Mouse (Mus musculus) heart, embryonic 12.5 days (tissue): Measurements from ENCODE around the gene Troap. TPM values are rescaled to one million over a fixed set of nuclear protein-coding genes. Genes with fewer than 3 reads are reported as not detected.

Experiments
- ATAC-seq: fragments of 200-750 bp; cut with Nextera tagmentation; 2 replicates; pipeline ENCODE4 v1.8.0; 2017; ENCODE audit warnings: moderate TSS enrichment, moderate library complexity; ENCODE audit not compliant: insufficient number of reproducible peaks, low FRiP score
- H3K27ac ChIP-seq: fragments of 300-500 bp; sonication (generic); 2 replicates; pipeline ENCODE4 v1.5.1; 2016; ENCODE audit warnings: mild to moderate bottlenecking, moderate library complexity; ENCODE audit not compliant: poor library complexity, severe bottlenecking
- H3K27me3 ChIP-seq: fragments of 300-500 bp; sonication (generic); replicated peaks from 2 replicates; pipeline ENCODE4 v1.6.1; 2016; ENCODE audit warnings: mild to moderate bottlenecking, moderate library complexity
- H3K36me3 ChIP-seq: fragments of 300-500 bp; sonication (generic); 2 replicates; pipeline ENCODE4 v1.6.1; 2016; ENCODE audit warnings: mild to moderate bottlenecking, moderate library complexity
- H3K4me1 ChIP-seq: fragments of 300-500 bp; sonication (generic); replicated peaks from 2 replicates; pipeline ENCODE4 v1.6.1; 2016; ENCODE audit warnings: mild to moderate bottlenecking
- H3K4me2 ChIP-seq: fragments of 300-500 bp; sonication (generic); 2 replicates; pipeline ENCODE4 v1.6.1; 2016; ENCODE audit warnings: mild to moderate bottlenecking, moderate library complexity
- H3K4me3 ChIP-seq: fragments of 300-500 bp; sonication (generic); 2 replicates; pipeline ENCODE4 v1.5.1; 2016; ENCODE audit warnings: mild to moderate bottlenecking
- H3K9ac ChIP-seq: fragments of 300-500 bp; sonication (generic); 2 replicates; pipeline ENCODE4 v1.6.1; 2016; ENCODE audit warnings: mild to moderate bottlenecking, moderate library complexity
- H3K9me3 ChIP-seq: fragments of 300-500 bp; sonication (generic); replicated peaks from 2 replicates; pipeline ENCODE4 v1.6.1; 2016; ENCODE audit warnings: mild to moderate bottlenecking, moderate library complexity
- WGBS: fragments of 180-500 bp; shearing (Covaris S2); methylation state at CpG from one replicate; pipeline ENCODE4 v1.1.7; 2016; 5-methylcytosine and 5-hydroxymethylcytosine counted together
- polyA plus RNA-seq: library from polyadenylated mRNA; unstranded; fragments of >200 nt; fragmentation: Nextera tagmentation; extraction: Ambion mirVana; gene quantifications from 2 replicates; pipeline ENCODE4 v1.2.1, GENCODE M21; 2016

The Troap gene
- polyA plus RNA-seq, 1 experiment from 2014 or later = 27.2 TPM

DNA sequence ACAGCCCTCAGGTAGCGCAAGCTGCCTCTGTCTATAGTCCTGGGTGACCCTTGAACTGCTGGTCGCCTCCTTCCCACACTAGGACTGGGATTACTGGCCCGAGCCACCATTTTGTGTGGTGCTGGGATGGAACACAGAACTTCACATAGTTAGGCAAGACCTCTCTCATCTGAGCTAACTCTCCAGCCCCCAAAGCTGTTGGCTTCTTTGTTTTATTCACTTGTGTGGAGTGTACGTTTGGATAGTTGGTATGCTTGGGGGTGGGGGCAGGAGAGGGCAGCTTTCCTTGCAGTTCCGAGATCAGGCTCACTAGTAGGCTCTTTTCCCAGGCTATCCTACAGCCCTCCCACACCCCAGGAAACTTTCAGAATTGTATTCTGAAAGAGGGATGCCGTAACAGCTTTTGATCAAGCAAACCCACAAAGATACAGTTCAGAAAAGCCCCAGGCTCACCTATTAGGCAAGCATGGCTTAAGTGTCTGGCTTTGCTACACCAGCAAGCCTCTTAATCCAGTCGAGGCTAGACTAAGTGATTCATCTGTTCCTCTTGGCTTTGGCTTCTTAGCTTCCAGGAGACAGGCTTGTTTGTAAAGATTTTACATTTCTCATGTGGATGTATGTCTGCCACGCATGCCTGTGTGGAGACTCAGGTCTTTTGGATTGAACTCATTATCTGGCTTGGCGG, 42.2 kb upstream of the Troap start:
- Histone ChIP-seq H3K4me3 (peak overlapping the region; percentile 75), H3K27ac (peak overlapping the region; percentile 48), H3K4me1 (peaks cover 43% of the 10 kb centered on the region), H3K27me3 (no peaks in the 10 kb centered on the region), H3K9ac (peak overlapping the region; percentile 64), H3K9me3 (no peaks in the 10 kb centered on the region), H3K4me2 (peak overlapping the region; percentile 89), H3K36me3 (peaks cover 26% of the 10 kb centered on the region)
- no peak for ATAC-seq
- 50% methylated on average over 9 of the region's 9 CpGs for WGBS

DNA sequence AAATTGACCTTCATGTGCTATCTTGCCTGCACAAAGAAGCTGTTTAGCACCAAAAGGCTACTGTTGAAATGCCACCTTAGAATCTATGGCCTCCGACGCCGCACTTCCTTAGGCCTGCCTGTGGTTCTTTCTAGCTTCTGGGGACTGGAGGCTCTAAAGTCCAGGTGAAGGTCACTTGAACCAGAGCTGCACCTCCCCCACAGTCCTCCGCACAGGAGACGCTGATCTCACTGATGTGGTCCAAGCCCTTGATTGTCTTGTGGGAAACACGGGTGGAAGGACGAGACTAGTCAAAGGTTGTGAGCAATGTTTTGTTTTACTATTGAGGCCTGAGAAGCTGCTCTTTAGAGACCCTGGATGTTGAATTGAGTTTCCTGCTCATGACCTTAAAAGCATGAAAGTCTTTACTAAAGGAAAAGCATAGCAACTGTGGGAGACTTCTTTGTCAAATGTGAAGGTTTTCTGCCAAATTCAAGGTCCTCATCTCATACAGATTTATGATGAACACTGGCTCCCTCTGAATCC, 41.6 kb upstream of the Troap start:
- peak overlapping the region; percentile 75 for H3K4me3 ChIP-seq
- no peaks in the 10 kb centered on the region for H3K27me3 ChIP-seq
- H3K27ac ChIP-seq = peak overlapping the region; percentile 48; the same call in 1 of the 2 replicates
- ATAC-seq = no peak
- peak overlapping the region; percentile 89 for H3K4me2 ChIP-seq
- peaks cover 43% of the 10 kb centered on the region for H3K4me1 ChIP-seq
- H3K9me3 ChIP-seq = no peaks in the 10 kb centered on the region
- WGBS = 35% methylated on average over 7 of the region's 7 CpGs
- peaks cover 26% of the 10 kb centered on the region for H3K36me3 ChIP-seq
- H3K9ac ChIP-seq = peak overlapping the region; percentile 64

DNA sequence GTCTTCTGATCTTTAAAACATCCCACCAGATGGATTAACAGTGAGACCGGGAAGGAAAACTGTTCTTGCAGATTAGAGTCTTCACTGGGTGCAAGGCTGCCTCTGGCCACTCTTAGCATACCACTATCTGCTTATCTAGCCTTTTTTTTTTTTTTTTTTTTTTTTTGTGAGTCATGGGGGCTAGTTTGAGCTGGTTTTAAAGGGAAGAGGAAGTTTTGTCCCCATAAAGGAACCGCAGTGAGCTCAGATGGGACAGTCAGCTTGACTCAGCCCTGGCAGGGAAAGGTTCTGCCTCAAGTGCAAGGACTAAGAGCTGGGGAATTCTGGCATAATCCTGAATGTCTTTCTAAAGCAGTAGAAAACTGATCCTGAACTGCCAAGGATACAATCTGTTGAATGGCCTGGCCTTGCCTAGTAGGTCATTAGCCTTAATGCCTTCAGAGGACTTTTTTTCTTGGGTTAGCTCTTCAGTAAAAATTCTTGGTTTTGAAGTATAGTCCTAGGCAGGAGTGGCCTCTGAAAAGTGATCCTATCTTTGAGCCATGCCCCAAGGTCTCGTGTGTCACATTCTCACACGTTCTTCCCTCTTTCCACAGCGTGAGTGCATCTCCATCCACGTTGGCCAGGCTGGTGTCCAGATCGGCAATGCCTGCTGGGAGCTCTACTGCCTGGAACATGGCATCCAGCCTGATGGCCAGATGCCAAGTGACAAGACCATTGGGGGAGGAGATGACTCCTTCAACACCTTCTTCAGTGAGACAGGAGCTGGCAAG, 40.7 kb upstream of the Troap start:
- 64% methylated on average over 7 of the region's 7 CpGs for WGBS
- H3K4me3 ChIP-seq = 0 out of 2 replicates have a peak overlapping the region, but pooled peaks have one; percentile 75

DNA sequence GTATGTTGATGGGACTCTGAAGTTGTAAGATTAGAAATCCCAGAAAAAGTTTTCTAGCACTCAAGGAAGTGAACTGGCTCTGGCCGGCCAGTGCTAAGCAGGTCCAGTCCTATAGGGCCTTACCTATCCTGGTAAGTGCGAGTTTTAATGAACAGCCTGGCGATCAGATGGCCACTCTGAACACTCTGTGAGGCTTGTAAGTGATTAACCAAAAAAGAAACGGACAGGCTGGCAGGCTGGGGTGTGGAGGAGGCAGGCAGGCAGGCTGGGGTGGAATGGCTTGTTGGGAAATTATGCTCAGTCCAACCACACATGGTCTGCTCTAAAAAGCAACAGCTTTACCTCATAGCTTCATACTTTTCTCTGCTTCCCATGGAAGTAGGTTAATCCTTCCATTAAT, 38.9 kb upstream of the Troap start:
- H3K4me1 ChIP-seq = peaks cover 39% of the 10 kb centered on the region
- no peak for ATAC-seq
- H3K4me3 ChIP-seq = no peak overlapping the region
- no peak overlapping the region for H3K27ac ChIP-seq
- no peak overlapping the region for H3K4me2 ChIP-seq
- 77% methylated on average over 4 of the region's 4 CpGs for WGBS
- H3K36me3 ChIP-seq = peaks cover 37% of the 10 kb centered on the region
- H3K9ac ChIP-seq = no peak overlapping the region; the same call in 1 of the 2 replicates
- no peaks in the 10 kb centered on the region for H3K9me3 ChIP-seq
- H3K27me3 ChIP-seq = no peaks in the 10 kb centered on the region

More for the DNA sequence above, 40.7 kb upstream of the Troap start:
- H3K27ac ChIP-seq = no peak overlapping the region
- H3K9ac ChIP-seq = no peak overlapping the region
- peaks cover 41% of the 10 kb centered on the region for H3K4me1 ChIP-seq
- peaks cover 35% of the 10 kb centered on the region for H3K36me3 ChIP-seq
- no peaks in the 10 kb centered on the region for H3K9me3 ChIP-seq
- no peaks in the 10 kb centered on the region for H3K27me3 ChIP-seq
- peak overlapping the region; percentile 89 for H3K4me2 ChIP-seq
- ATAC-seq = no peak

DNA sequence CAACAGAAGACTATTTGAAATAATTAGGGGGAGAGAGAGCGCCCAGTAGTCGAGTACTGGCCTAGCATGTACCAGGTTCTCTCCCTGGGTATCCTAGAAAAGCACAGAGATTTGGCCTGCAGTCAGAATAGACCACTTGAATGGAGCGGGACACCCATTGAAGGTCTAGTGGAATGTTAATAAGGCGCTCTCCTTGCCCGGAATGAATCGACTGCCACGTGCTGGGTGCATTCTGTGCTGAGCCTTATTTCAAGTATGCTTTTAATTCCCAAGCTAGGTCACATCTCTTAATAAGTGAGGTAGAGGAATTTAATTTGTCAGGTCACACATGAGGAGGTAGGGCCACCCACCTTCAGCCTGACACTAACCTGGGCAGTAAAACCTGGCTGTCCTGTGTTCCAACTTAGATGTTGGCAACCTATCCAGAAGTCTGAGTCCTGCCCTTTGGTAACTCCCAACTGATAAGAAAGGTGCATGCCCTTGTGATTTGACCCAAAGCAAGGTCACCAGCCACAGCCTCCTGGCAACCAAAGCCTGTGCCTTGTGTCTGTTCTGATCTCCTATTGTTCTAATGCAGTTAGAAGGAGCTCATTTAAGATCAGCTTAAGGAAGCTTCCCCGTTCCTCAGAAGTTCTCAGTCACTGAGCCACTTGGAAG, 38.0 kb upstream of the Troap start:
- H3K4me3 ChIP-seq = no peak overlapping the region
- no peaks in the 10 kb centered on the region for H3K9me3 ChIP-seq
- H3K4me1 ChIP-seq = peaks cover 46% of the 10 kb centered on the region
- 0 out of 2 replicates have a peak, but pooled peaks cover under 1% of the 10 kb centered on the region for H3K27me3 ChIP-seq
- H3K4me2 ChIP-seq = no peak overlapping the region
- ATAC-seq = no peak
- no peak overlapping the region for H3K27ac ChIP-seq
- H3K9ac ChIP-seq = no peak overlapping the region
- peaks cover 37% of the 10 kb centered on the region for H3K36me3 ChIP-seq
- 67% methylated on average over 8 of the region's 8 CpGs for whole genome bisulfite sequencing

DNA sequence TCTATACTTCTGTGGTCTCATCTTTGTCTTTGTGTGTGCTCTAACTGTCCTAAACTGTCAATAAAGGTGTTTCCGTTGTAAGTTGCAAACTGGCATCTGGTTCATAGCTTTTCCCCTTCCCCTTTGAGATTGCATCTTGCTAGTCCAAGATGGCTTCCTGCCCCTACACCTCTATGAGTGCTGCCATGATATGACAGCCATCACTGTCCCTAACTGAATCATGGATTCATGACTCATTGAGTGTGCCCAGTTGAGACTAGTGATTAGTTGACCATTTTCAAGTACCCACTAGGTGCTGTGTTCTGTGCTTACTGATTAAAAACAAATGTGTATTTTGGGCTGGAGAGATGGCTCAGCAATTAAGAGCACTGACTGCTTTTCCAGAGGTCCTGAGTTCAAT, 36.4 kb upstream of the Troap start:
- peaks cover 32% of the 10 kb centered on the region for H3K4me1 ChIP-seq
- H3K27me3 ChIP-seq = 0 out of 2 replicates have a peak, but pooled peaks cover 11% of the 10 kb centered on the region
- H3K27ac ChIP-seq = no peak overlapping the region
- no peaks in the 10 kb centered on the region for H3K9me3 ChIP-seq
- H3K36me3 ChIP-seq = peaks cover 37% of the 10 kb centered on the region
- 100% methylated on average over 1 of the region's 1 CpGs for WGBS
- H3K9ac ChIP-seq = no peak overlapping the region
- ATAC-seq = no peak
- H3K4me3 ChIP-seq = no peak overlapping the region
- H3K4me2 ChIP-seq = no peak overlapping the region

DNA sequence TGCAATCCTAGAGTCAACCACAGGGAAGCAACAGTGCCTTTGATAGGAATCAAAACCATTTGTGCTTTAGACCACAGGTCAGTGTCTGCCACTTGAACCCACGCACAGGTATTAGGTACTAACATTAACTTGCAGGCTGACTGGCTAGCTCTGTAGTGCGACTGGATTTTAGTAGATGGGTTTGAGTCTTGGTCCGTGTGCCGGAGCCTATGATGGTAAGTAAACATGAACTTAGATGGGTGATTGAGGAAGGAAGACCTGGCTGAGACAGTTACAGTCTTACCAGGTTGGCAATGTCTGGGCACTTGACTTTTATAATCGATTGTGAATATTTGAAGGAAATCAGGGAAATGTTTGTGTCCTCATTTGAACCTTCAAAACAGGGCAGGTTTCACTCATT, 35.6 kb upstream of the Troap start:
- Histone ChIP-seq H3K36me3 (peaks cover 37% of the 10 kb centered on the region), H3K4me2 (no peak overlapping the region), H3K4me3 (no peak overlapping the region), H3K4me1 (peaks cover 24% of the 10 kb centered on the region), H3K27me3 (0 out of 2 replicates have a peak, but pooled peaks cover 11% of the 10 kb centered on the region), H3K27ac (no peak overlapping the region), H3K9me3 (no peaks in the 10 kb centered on the region), H3K9ac (no peak overlapping the region)
- 85% methylated on average over 5 of the region's 5 CpGs for whole genome bisulfite sequencing
- ATAC-seq = no peak

DNA sequence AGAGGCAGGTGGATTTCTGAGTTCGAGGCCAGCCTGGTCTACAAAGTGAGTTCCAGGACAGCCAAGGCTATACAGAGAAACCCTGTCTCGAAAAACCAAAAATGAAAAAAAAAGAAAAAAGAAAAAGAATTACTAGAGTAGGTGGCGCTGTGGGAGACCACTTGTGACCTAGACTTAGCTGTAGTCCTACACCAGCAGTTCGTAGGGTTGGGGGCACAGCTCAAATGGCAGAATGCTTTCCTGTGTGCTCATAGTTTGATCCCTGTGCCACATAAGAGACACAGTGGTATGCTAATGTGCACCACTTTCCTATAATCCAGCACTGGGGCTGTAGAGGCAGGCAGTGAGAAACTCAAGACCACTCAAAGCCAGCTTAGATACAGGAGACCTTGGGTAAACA, 35.1 kb upstream of the Troap start:
- H3K4me3 ChIP-seq = no peak overlapping the region
- H3K27me3 ChIP-seq = 0 out of 2 replicates have a peak, but pooled peaks cover 11% of the 10 kb centered on the region
- no peak overlapping the region for H3K27ac ChIP-seq
- peaks cover 37% of the 10 kb centered on the region for H3K36me3 ChIP-seq
- no peaks in the 10 kb centered on the region for H3K9me3 ChIP-seq
- no peak for ATAC-seq
- no peak overlapping the region for H3K4me2 ChIP-seq
- 75% methylated on average over 4 of the region's 4 CpGs for WGBS
- peaks cover 22% of the 10 kb centered on the region for H3K4me1 ChIP-seq
- no peak overlapping the region; the same call in 1 of the 2 replicates for H3K9ac ChIP-seq

DNA sequence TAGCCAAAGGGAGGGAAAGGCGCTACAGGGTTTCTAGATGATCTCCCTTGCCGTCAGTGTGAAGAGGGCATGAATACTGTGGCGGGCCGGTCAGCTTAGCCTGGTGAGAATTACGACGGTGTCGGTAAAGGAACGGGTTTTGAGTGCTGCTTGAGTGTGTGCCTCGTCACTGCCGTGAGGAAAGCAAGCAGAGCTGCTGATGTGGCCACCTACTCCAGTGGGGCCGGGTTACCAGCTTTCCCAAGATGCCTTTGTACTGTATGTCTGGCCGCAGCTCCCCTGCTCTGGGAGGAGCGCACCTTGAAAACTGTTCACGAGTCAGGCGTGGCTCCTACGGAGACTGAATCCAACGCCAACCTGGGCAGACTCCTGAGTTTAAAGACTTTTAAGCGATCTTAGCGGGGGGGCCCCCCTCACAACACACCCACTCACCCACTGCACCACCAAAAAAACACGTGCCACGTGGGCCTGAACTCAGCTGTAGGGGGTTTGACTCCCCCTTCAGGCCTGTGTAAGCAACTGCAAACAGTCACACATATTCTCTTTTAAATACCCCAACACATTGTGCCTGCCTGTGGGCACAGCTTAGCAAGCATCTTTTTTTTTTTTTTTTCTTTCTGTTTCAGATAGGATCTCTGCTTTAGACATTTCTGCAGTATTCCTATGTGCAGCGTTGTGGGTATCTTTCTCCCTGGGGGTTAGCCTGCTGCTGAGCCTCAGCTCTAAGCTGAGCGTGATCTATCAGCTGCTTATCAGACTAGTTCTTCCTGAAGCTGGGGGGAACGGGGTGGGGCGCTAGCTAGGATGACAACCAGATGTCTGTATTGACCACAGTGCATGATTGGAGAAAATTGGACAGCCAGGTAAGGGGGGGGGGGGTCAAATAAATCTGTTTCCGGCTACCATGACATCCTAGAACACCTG, 34.1 kb upstream of the Troap start:
- H3K4me1 ChIP-seq = peaks cover 26% of the 10 kb centered on the region
- no peaks in the 10 kb centered on the region for H3K9me3 ChIP-seq
- no peak for ATAC-seq
- H3K4me2 ChIP-seq = no peak overlapping the region
- H3K27me3 ChIP-seq = 0 out of 2 replicates have a peak, but pooled peaks cover 11% of the 10 kb centered on the region
- no peak overlapping the region for H3K4me3 ChIP-seq
- H3K36me3 ChIP-seq = peaks cover 28% of the 10 kb centered on the region
- no peak overlapping the region for H3K27ac ChIP-seq
- 55% methylated on average over 26 of the region's 26 CpGs for WGBS
- no peak overlapping the region for H3K9ac ChIP-seq
